Mouse (Mus musculus) embryonic fibroblast, embryonic 13.5 days (primary cell): Measurements from ENCODE around the gene Ppp1r15a. TPM values are rescaled to one million over a fixed set of nuclear protein-coding genes. Genes with fewer than 3 reads are reported as not detected.
"Not testable (repeated sequence)": the region's sequence is repeated elsewhere in the genome, so short reads cannot be mapped to it uniquely, and the experiment has no call there.

Experiments used
- H3K27ac ChIP-seq: 2 replicates; pipeline ENCODE4 v1.5.1; 2012; ENCODE audit warnings: low read length, control low read depth, inconsistent platforms; ENCODE audit not compliant: insufficient read depth
- H3K4me1 ChIP-seq: 2 replicates; pipeline ENCODE4 v1.6.1; 2011; ENCODE audit warnings: low read length; ENCODE audit not compliant: control insufficient read depth, insufficient read depth
- H3K4me3 ChIP-seq: 2 replicates; pipeline ENCODE4 v1.5.1; 2011; ENCODE audit warnings: mild to moderate bottlenecking, control low read depth, low read length; ENCODE audit not compliant: insufficient read depth
- CTCF ChIP-seq: IDR thresholded peaks from 2 replicates; pipeline ENCODE4 v1.5.1; 2011; ENCODE audit warnings: mild to moderate bottlenecking, control low read depth, low read length, moderate library complexity, borderline replicate concordance; ENCODE audit not compliant: insufficient read depth
- POLR2A ChIP-seq: IDR thresholded peaks from 2 replicates; pipeline ENCODE4 v1.6.1; 2011; ENCODE audit warnings: low read depth, mild to moderate bottlenecking, control low read depth, low read length, moderate library complexity
- polyA plus RNA-seq: library from polyadenylated mRNA; stranded (reverse); fragments of >200 nt; gene quantifications from 2 replicates; pipeline ENCODE4 v1.2.4, GENCODE M21; 2011; ENCODE audit warnings: low read depth; ENCODE audit not compliant: missing spikeins, insufficient read length

Gene Ppp1r15a
- polyA plus RNA-seq, 1 experiment = 35.9 TPM

GRCm38 (mm10) chr7:45486158-45486557, 39.9 kb downstream of the Ppp1r15a start:
- no peak overlapping the region for H3K4me3 ChIP-seq
- H3K27ac ChIP-seq = no peak overlapping the region
- TF ChIP-seq POLR2A = no peak
- TF ChIP-seq CTCF = no peak
- H3K4me1 ChIP-seq = peaks cover 3% of the 10 kb centered on the region; the same call in 1 of the 2 replicates

GRCm38 (mm10) chr7:45484985-45485384, 41.1 kb downstream of the Ppp1r15a start:
- H3K27ac ChIP-seq, H3K4me3 ChIP-seq, H3K4me1 ChIP-seq: not testable (repeated sequence)

DNA sequence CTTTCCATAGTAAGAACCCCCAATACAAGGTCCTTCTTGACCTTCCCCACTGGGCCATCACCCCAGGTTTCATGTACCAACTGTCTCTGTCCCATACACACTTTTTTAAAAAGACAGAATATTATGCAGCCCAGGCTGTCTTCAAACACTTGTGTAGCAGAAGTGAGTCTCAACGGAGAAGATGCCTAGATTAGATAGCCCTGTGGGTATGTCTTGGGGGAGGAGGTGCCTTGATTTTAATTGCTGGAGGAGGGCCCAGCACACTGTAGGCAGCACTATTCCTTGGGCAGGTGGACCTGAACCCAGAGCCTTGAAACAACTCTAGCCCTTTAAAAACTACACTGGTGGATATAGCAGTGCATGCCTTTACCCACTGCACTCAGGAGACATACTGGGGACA, 43.9 kb downstream of the Ppp1r15a start:
- H3K27ac ChIP-seq = no peak overlapping the region
- no peak overlapping the region for H3K4me3 ChIP-seq
- H3K4me1 ChIP-seq = no peaks in the 10 kb centered on the region
- no peak for TF ChIP-seq CTCF
- no peak for TF ChIP-seq POLR2A

- H3K27ac ChIP-seq = no peak within 1 kb of the TSS
- TF ChIP-seq CTCF = no peak
- no peak for TF ChIP-seq POLR2A
- H3K4me1 ChIP-seq = no peaks in the 10 kb centered on the region
- no peak within 1 kb of the TSS for H3K4me3 ChIP-seq
These were observed 44.6 kb downstream of the Ppp1r15a start, which contains the start of gene Tulp2 for GRCm38 (mm10) chr7:45481374-45481927. TSS of gene Tulp2 (plus strand) at chr7:45481877.

- H3K27ac ChIP-seq, H3K4me3 ChIP-seq, H3K4me1 ChIP-seq: not testable (repeated sequence)
These were observed 45.8 kb downstream of the Ppp1r15a start for GRCm38 (mm10) chr7:45480310-45480709.

GRCm38 (mm10) chr7:45478774-45479173, 47.3 kb downstream of the Ppp1r15a start:
- Histone ChIP-seq H3K4me1 (no peaks in the 10 kb centered on the region), H3K4me3 (no peak overlapping the region), H3K27ac (no peak overlapping the region)
- no peak for TF ChIP-seq CTCF
- no peak for TF ChIP-seq POLR2A

DNA sequence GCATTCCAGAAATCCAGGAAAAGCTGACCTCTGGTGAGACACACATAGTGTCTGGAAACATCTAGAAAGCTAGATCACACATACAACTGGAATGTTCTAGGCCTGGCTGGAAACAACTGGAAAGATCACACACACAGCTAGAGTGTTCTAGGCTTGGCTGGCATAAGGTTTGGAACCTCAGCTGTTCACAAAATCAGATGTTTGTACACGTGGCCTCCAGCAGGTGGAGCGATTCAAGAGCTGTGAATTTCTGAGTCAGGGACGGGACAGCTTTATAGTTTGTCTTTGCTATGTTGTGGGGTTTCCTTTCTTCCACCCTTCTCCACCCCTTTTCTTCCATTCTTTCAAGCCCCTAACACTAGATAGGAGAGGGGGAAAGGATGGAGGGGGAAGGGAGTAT, 49.1 kb downstream of the Ppp1r15a start:
- H3K4me1 ChIP-seq = no peaks in the 10 kb centered on the region
- no peak overlapping the region for H3K27ac ChIP-seq
- no peak overlapping the region for H3K4me3 ChIP-seq
- TF ChIP-seq CTCF = peak; percentile 29; the same call in 1 of the 2 replicates
- TF ChIP-seq POLR2A = no peak

GRCm38 (mm10) chr7:45476453-45476852, 49.6 kb downstream of the Ppp1r15a start:
- Histone ChIP-seq H3K27ac (no peak overlapping the region), H3K4me3 (no peak overlapping the region), H3K4me1 (no peaks in the 10 kb centered on the region)
- TF ChIP-seq CTCF (no peak), POLR2A (no peak)

DNA sequence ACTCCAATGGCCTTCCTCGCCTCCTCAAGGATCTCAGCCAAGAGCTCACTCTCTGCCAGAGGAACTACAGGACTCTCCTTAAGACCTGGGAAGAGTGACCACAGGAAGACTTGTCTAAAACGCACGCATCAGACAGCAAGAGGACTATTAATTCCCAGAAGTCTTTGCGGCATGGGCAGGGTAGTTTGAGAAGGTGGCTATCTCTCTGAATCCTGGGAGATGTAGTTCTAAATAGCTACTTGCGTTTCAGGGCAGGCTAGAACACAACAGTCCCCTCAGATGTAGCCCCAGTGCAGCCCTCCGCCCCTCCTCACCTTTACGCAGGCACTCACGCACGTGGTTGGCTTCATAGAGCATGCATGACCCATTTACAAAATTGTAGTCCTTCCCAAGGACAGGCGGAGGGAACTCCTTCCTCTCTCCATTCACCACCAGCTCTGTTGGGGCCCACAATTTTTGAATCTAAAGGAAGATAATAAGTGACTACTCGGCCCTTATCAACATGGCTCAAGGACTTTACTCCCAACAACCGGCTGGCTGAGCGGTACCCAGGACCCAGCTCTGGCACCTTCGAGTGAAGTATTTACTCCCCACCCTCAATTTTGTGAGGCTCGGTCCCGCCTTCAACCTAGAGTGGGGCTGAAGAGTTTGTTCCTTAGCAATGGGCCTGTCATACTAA, 50.6 kb downstream of the Ppp1r15a start:
- no peaks in the 10 kb centered on the region for H3K4me1 ChIP-seq
- no peak overlapping the region for H3K4me3 ChIP-seq
- TF ChIP-seq POLR2A (peak; percentile 49; the same call in 1 of the 2 replicates), CTCF (no peak)
- no peak overlapping the region for H3K27ac ChIP-seq

Other genes starting within 250 kb of the Ppp1r15a start
- not detected in 2 replicates for gene Slc6a21, start 248.8 kb downstream of the Ppp1r15a start, polyA plus RNA-seq
- 9.8 and 12.8 TPM in 2 replicates for gene Trpm4, start 192.5 kb downstream of the Ppp1r15a start, polyA plus RNA-seq
- not detected in 2 replicates for gene Hrc, start 191.0 kb downstream of the Ppp1r15a start, polyA plus RNA-seq
- 2.5 and 2.7 TPM in 2 replicates for gene Ppfia3, start 159.2 kb downstream of the Ppp1r15a start, polyA plus RNA-seq
- gene Lin7b, start 155.7 kb downstream of the Ppp1r15a start, polyA plus RNA-seq = 2.3 TPM in 1 of 2 replicates, not detected in the other
- gene Snrnp70, start 130.5 kb downstream of the Ppp1r15a start, polyA plus RNA-seq = 407 and 463 TPM in 2 replicates
- not detected in 2 replicates for gene Kcna7, start 120.6 kb downstream of the Ppp1r15a start, polyA plus RNA-seq
- 0.79 and 1.0 TPM in 2 replicates for gene Ntf5, start 112.6 kb downstream of the Ppp1r15a start, polyA plus RNA-seq
- gene Lhb, start 105.4 kb downstream of the Ppp1r15a start, polyA plus RNA-seq = not detected in 2 replicates
- gene Gys1, start 91.4 kb downstream of the Ppp1r15a start, polyA plus RNA-seq = 47.6 and 58.2 TPM in 2 replicates
- 67.9 and 74.6 TPM in 2 replicates for gene Ruvbl2, start 88.2 kb downstream of the Ppp1r15a start, polyA plus RNA-seq
- gene Ftl1, start 66.4 kb downstream of the Ppp1r15a start, polyA plus RNA-seq = 3,506 and 4,699 TPM in 2 replicates
- gene Bax, start 59.4 kb downstream of the Ppp1r15a start, polyA plus RNA-seq = 218 and 278 TPM in 2 replicates
- not detected in 2 replicates for gene Tulp2, start 44.4 kb downstream of the Ppp1r15a start, polyA plus RNA-seq
- gene Gm45808, start 39.5 kb downstream of the Ppp1r15a start, polyA plus RNA-seq = not detected in 2 replicates
- gene Dhdh, start 37.5 kb downstream of the Ppp1r15a start, polyA plus RNA-seq = 0.68 and 1.2 TPM in 2 replicates
- 409 and 447 TPM in 2 replicates for gene Nucb1, start 15.9 kb downstream of the Ppp1r15a start, polyA plus RNA-seq
- gene Plekha4, start 62 bp upstream of the Ppp1r15a start, polyA plus RNA-seq = 9.1 and 11.4 TPM in 2 replicates
- gene Hsd17b14, start 28.6 kb upstream of the Ppp1r15a start, polyA plus RNA-seq = not detected in 2 replicates
- 25.7 and 30.6 TPM in 2 replicates for gene Bcat2, start 43.9 kb upstream of the Ppp1r15a start, polyA plus RNA-seq
- gene Fgf21, start 89.2 kb upstream of the Ppp1r15a start, polyA plus RNA-seq = 1.4 and 5.2 TPM in 2 replicates
- gene Fut1, start 91.0 kb upstream of the Ppp1r15a start, polyA plus RNA-seq = not detected in 2 replicates
- gene Izumo1, start 95.5 kb upstream of the Ppp1r15a start, polyA plus RNA-seq = not detected in 2 replicates
- gene Rasip1, start 101.2 kb upstream of the Ppp1r15a start, polyA plus RNA-seq = 0.15 and 0.37 TPM in 2 replicates
- gene Mamstr, start 113.7 kb upstream of the Ppp1r15a start, polyA plus RNA-seq = 0.70 and 1.8 TPM in 2 replicates
- gene Fut2, start 140.1 kb upstream of the Ppp1r15a start, polyA plus RNA-seq = not detected in 2 replicates
- 0.58 TPM in 1 of 2 replicates, not detected in the other for gene Ntn5, start 157.8 kb upstream of the Ppp1r15a start, polyA plus RNA-seq
- gene Sec1, start 168.1 kb upstream of the Ppp1r15a start, polyA plus RNA-seq = 0.21 TPM in 1 of 2 replicates, not detected in the other
- gene Car11, start 173.6 kb upstream of the Ppp1r15a start, polyA plus RNA-seq = 6.6 and 6.8 TPM in 2 replicates
- 15.9 and 17.0 TPM in 2 replicates for gene Dbp, start 178.8 kb upstream of the Ppp1r15a start, polyA plus RNA-seq
- gene Rpl18, start 189.2 kb upstream of the Ppp1r15a start, polyA plus RNA-seq = 1,118 and 1,143 TPM in 2 replicates
- 19.0 and 19.1 TPM in 2 replicates for gene Sphk2, start 191.7 kb upstream of the Ppp1r15a start, polyA plus RNA-seq
- gene Fam83e, start 194.9 kb upstream of the Ppp1r15a start, polyA plus RNA-seq = not detected in 2 replicates
- not detected in 2 replicates for gene Spaca4, start 199.5 kb upstream of the Ppp1r15a start, polyA plus RNA-seq